Mouse (Mus musculus): Measurements from ENCODE around the gene Inpp5e.
A peak's percentile ranks its signal among the peaks of the same experiment; 100 is the strongest.

Inpp5e gene

DNA sequence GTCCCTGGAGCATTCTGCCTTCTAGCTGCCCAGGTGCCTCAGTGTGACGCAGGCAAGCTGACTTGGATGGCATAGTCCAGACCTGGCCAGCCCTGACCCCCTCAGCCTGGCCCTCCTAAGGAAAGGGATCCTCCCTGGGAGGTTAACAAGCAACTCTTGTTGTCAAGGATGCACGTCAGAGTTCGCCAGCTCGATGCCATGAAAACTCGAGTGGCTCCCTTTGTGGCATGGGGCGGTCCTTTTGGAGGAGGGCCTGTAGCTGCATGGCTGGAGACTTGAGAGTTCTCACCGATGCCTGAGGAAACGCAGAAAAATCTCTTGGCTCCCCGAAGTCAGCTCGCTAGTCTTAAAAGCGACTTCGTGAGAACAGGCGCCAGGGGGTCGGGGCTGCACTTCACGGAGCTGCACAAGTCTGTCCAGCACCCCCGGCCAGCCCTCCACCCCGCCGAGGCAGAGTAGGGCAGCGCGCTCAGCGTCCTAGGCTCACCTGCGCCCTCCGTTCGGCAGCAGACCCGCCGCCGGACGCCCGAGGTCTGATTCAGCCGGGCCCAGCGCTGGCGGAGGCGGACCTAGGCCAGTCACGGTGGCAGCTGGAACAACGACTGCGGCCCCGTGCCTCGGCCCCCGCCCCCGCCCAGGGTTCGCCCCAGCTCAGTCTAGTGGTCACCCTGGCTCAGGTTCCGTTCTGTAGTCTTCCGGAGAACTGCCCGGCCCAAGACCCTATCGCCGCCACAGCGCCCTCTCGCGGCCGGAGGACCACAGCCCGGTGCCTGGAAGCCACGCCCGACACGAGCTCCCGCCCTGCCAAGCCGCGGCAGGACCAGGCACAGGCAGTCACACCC, at the start of gene Inpp5e:
Gene Inpp5e, minus strand, starts transcription at position 689 of the 842 bp plus-strand sequence.
- peak; percentile 99 for DNase-seq (ENCODE audit: low spot score)

DNA sequence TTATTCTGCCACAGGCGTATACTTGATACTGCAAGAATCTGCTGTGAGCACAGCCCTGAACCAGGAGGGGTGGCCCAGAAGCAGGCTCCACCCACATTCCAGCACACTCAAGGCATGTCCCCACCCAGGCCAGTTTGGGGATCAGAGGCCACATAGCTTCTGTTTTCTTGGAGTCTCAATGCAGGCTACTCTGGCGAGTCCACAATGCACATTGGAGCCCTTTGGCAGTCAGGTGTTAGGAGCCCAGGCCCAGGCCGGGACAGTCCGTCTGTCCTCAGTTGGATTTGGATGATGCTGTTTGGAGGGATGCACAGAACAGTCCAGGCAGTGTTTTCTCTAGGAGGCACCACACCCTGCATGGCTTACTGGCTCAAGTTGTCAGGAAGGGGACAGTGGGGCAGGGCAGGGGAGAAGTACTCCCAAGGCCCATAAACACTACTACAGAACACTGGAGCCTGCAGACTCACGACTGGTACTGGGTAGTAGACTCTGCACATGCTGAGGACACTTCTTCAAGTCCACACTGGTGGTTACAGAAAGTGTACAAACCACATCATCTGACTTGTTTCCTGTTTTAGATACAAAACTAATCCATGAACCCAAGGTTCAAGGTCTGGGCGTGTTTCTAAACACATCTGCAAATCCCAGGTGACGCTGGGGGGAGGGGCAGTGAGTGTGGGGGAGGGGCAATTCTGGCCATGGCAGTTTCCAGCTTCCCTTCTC, 49.6 kb upstream of the Inpp5e start:
- DNase-seq (ENCODE audit: low spot score): no peak

DNA sequence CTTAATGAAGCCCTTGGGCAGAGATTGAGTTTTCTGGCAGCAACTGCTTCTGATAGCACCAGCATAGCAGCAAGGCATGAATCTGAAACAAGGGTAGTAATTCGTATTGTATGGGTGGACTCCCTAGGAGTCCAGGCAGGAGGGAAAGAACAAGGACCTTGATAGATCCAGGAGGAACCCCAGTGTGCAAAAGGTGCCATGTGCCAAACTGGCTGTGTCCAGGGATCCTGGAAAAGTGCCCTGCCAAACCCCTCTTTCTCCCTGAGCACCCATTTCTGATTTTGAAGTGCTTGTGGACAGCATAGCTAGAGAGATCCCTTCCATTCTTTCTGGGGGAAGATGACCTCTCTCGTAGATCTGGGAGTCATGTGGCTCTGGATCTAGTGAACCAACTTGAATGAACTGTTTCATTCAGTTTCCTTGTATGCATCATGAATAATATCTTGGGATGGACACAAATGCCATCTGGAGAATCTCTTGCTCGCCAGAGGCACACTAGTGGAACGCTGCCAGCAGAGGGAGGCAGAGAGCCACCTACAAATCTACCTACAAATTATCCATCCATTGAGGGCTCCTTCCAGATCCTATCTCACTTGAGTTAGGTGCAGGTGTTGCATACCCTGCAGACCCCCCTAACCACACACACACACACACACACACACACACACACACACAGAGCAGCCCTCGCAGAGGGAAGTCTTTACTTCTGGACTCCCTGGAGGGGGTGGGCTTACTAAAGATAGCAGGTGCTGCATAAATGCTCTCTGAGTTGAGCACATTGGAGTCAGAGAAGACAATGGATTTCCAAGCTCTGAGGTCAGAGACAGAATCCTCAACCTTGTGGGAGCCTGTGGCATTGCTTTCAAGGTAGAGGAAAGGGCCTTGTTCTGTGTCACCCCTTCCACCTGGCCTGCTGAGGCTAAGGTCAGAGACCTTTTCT, 40.4 kb upstream of the Inpp5e start:
- peak; percentile 47 for DNase-seq (ENCODE audit: low spot score)

DNA sequence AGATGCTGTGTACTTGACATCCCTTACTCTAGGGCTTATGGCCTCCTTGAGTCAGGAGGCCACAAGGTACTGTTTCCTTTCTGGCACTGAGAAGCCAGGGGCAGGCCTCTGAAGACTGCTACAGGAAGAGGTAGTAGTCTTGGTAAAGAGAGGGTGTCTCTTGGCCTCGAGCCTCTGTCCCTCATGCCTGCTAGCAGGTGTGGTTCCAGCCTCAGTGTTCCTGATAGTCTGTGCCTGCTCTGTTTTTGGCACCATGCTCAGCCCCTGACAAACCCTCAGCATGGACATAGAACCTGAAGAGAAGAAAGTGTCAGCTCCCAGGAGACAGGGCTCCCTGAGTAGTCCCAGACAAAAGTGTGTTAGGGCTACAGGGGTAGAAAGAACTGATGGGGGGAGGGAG, 38.4 kb upstream of the Inpp5e start:
- DNase-seq (ENCODE audit: low spot score): no peak

DNA sequence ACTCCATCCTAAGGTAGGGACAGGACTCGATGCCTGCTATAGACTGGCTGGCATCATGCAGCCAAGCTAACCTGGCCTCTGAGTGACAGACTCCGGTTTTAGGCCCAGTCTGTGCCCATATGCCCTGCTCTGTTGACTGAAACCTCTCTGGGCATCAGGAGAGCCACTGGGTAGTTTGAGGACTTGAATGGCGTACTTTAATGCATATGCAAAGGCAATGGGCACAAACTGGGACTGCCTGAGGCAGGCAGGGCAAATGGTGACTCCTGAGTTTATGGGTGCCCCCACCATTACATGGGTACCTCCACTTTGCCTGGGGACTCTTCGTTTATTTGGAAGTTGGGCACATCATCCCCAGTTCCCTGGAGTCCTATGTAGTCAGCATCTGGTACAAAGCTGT, 37.7 kb upstream of the Inpp5e start:
- DNase-seq (ENCODE audit: low spot score): no peak

DNA sequence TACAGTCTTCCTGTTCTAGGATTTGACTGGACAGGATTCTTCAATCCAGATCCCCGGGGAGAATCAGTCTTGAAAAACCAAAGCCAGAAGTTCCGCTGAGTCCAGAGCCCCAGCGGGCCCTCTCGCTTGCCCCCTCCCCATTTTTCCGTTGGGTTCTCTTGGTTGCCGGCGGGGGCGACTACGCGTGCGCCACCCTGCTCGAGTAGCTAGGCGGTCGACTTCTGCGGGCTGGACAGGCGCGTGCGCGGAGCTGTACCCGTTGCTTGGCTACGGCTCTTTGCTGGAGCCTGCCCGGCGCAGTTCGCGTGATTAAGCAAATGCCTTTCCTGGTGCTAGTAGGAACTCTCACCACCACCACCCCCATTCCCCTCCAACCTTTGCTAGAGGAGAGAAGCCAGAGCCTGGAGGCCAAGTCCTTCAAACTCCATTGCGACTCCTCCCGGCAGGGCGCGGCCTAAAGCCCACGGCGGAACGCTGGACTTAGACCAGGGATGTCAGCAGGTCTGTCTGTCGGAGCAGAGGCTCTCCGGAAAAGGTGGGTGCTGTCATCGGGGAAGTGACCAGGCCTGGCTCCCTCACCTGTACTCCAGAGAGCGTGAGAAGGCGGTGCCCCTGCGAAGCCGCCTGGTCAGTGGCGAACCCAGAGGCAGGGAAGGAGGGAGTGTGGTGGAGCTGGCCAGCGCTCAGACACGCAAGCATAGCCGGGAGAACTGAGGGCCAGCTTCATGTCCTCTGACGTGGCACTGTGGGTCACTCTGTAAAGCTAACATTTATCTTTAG, 36.9 kb upstream of the Inpp5e start:
- DNase-seq (ENCODE audit: low spot score): peak; percentile 93

DNA sequence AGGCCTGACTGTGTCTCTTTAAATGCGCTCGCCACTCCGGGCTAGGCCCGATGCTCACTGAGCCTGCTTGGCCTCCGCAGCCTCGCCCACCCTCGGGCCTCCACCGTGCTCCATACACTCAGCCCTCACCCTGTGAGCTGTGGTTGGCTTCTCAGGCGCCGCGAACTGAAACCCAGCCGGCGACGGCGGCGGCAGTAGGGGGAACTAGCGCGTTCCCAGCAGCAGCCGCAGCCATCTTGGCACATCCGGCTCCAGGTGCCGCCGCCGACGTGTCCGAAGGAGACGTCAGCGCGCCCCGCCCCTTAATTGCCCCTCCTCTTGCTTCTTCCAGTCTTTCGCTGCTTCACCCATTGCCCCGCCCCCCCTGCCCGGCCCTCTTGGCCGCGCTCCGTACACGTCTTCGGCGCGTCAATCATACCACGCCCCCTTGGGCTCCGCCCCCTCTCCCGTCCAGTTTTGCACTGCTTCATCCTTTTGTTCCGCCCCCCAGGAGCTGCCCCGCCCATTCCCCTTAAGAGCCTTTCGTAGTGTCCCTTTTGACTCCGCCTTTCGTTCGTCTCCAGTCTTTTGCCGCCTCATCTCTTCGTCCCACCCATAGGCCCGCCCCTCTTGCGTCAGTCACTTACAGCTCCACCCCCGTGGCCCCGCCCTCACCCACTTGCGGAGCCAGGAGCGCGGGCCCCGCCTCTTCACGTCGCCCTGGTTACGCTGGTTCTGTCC, 36.1 kb upstream of the Inpp5e start, which contains the start of gene Sec16a:
Gene Sec16a, minus strand, starts transcription at position 271 of the 720 bp plus-strand sequence.
- peak; percentile 84 for DNase-seq (ENCODE audit: low spot score)

DNA sequence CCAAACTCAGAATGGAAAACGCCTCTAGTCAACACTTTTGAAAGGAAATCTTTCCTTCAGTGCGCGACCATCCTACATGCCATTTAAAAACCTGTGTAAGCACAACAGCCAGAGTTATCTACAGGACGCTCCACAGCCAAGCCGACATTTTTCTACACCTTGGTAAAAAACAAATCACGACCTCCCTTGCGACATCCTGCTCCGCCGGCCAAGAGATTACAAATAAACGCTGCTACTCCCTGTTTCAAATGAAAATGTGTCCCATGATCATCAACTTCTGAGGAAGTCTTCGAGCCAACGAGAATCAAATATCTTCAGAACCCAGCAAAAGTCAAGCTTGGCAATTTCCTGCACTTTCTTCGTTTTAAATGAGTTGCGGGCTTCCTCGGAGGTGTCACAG, 35.4 kb upstream of the Inpp5e start:
- no peak for DNase-seq (ENCODE audit: low spot score)

DNA sequence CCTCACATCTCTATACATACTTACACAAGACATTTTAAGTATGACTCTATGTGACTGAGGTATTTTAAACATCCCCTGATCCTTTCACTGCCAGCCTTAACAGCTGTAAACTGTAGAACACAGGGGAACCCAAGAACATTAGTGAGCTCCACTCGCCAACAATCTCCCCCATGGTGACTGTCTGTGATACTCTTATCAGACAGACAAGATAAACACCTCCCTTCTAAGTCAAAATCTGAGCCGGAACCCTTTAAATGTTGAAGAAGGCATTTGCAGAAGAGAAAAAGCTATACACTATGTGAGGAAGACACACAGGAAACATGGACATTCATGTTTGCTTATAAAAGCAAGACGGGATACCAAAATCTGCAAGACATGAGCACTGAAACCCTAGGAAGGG, 34.9 kb upstream of the Inpp5e start:
- DNase-seq (ENCODE audit: low spot score): no peak

DNA sequence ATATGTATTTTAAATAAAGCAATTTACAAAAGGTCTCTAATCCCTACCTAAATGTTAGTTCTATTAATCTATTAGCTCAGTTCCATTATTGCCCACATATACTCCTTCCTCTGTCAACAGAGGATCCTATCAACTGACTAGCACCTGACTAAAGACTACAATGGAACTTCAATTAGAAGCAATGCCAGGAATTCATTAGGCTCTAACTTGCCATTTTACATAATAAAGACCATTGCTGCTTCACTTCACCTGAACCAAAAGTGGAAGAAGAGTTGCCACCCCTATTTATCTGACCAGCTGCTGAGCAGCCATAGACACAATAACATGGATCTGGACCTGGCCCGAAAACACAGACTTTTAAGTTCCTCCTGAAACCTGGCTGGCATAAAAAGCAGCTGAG, 33.8 kb upstream of the Inpp5e start:
- DNase-seq (ENCODE audit: low spot score): no peak

DNA sequence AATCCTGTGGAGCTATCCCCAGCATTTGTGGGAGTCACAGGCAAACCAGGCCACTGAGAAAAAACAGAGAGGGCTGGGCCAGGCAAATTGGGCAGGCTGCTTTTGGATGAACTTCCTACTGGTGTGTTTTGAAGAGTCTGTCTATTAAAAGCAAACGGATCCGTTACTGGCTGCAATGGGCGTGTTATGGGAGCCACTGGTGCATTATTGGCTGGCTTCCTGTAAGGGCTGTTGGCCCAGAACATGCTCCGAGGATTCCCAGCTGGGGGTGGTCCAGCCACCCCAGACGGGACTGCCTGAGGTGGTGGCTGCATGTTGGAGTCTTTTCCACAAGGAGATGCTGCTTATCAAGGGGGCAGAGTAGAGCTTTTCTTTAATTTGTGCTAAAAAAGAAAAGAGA, 32.7 kb upstream of the Inpp5e start:
- no peak for DNase-seq (ENCODE audit: low spot score)

DNA sequence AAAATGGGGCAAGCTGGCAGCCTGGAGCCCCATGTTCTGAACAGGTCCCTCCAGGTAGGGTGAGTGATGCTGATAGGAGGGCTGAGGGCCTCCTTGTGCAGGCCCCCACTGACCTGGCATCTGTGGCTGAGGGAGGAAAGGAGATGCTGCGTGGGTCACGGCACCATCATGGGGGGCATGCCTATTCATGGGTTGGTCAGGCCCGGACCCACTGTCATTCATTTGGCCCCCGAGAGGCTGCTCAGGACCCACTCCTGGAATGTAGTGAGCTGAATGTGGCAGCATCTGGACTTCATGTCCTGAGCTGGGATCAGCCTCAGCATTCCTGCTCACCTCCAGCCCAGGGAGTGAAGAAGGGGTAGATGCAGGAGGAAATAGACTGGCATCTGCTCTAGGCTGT, 32.3 kb upstream of the Inpp5e start:
- no peak for DNase-seq (ENCODE audit: low spot score)

DNA sequence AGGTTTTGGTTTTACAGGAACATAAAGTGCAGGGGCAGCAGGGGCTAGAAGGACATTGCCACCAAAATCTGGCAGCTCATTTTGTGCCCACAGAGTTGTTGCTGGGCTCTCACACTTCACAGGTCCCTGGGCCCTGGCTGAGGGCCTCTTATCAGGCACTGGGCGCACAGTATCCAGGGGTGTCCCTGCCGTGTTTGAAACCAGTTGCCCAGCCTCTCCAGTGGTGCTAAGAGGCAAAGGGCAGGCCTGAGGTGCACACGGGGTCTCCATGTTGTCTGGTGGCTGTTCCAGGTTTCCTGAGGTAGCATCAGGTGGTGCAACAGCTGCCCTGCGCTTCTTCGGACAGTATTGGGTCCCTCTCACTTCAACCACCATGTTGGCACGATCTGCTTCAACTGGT, 30.7 kb upstream of the Inpp5e start:
- no peak for DNase-seq (ENCODE audit: low spot score)

DNA sequence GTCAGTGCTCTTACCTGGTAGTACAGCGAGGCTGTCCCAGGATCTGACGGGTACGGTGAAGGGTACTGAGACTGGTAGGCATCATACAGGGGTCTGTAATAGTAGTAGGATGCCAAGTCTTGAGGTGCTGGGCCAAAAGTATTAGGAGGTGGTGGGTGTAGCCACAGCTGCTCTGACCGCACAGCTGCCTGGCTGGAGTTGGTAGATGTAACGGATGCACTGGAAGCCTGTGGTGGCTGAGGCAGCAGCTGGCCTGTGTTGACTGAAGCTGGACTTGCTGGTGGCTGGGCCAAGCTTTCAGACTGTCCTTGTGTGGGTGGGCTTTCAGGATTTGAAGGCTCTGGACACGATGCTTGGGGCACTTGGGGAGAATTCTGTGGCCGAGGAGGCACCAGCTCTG, 29.4 kb upstream of the Inpp5e start:
- no peak for DNase-seq (ENCODE audit: low spot score)

DNA sequence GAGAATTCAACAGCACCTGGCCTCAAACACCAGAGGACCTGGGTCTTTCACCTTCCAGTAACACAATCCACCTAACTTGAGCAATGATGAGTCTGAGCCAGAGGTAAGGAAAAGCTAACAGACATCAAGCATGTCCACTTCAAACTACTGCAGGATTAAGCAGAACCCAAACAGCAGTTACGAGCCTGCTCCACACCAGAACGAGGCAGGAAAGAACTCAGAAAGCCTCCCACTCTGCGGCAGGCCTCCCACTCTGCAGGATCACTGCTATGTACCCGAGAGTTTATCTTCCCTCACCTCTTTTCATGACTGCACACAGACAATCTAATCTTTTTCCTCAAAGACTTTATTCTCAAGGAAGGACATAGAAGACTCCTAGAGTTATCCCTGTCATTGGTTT, 28.2 kb upstream of the Inpp5e start:
- no peak for DNase-seq (ENCODE audit: low spot score)

DNA sequence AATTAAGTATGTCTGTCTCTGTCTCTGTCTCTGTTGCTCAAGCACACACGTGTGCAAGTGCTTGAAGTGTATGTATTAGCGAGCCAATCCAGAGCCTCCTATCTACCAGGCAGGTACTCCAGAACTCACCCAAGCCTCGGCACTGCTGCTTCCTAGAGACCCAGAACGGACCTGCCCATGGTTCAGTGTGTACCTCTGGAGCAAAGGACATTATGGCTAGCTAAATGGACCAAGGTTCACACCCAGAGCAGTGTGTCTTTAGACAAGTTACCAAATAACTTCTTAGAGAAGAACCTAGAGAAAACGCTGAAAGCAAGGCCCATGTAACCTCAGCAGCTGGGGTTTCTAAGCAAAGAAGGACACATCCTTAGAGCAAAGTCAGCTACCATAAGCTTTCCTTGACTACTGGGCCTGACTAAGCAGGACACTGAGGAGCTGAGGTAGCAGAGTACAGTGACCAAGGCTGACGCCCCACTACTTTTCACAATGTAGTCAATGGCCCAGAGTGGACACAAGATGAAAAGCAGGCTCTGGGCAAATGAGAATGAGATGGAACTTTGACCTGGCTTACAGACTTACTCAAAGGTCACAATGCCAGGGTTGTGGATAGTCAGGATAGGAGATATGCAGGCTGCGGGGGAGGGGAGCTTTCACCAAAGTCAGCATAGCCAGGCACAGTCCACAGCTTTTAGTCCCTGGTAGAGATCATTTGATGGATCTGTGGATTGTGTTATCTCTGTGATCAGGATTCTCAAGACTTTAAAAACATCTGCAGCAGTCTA, 26.0 kb upstream of the Inpp5e start:
- no peak for DNase-seq (ENCODE audit: low spot score)

DNA sequence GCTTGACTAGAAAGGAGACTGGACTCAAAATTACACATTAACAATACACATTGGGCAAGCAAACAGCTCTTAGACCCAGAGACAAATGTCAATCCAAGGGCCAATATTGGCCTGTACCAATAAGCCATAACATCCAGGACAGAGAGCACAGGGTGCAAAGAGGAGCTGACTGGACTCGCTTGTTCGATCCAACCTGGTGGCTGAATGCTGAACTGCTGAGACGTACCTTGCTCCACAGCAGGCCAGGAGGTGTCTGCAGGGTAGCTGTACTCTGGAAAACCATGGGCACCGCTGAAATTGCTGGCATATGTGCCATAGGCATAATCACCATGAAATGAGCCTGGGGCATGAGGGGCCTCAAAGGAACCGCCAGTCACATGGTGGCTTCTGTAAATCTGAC, 20.8 kb upstream of the Inpp5e start:
- no peak for DNase-seq (ENCODE audit: low spot score)

DNA sequence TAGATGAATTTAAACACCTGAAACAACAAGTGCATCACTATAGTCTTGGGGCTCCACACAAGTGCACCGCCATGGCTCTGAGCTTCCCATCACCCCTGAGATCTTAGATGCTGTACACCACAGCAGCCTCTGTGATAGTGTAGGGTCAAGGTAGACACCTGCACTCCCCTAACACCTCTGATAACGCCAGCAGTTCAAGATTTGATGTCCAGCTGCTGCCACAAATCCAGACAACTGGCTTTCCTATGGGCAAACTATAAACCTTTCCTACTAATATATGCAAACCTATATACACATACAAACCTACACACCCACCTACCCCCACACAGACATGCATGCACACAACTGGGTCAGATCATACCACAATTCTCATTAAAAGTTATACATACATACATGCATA, 15.5 kb upstream of the Inpp5e start:
- DNase-seq (ENCODE audit: low spot score): no peak

DNA sequence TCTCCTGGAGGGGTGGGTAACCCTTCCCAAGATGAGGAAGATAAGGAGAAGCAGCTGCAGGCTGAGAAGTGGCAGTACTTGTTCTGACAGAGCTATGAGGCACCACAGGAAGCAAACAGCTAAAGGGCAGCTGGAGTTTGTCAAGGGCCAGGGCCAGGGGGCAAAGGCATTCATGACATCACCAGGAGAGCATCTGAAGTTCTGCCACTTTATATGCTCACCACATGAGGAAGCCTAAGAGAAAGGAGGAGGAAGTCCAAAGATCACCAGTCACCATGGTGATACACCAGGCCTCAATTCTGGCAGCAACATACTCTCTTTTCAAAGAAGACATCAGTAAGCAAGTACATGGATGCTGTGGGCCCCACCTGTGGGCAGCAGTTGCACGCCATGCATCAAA, 14.1 kb upstream of the Inpp5e start:
- DNase-seq (ENCODE audit: low spot score): no peak

DNA sequence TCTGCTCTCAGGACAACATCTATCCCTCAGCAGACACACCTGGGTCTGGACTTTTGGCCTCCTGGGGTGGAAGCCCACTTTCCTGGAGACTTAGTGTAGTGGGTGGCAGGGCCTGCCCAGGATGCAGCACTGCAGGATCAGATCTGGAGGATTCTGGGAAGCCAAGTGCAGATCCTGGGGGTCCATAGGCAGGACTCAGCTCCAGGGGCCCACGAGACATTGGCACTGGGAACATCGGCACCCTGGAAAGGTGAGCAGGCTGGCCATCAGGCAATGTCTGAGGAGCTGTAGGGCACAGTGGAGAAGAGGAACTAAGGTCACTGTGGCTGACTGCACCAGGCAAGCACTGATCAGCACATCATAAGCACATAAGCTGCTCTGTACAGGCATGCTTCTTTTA, 13.0 kb upstream of the Inpp5e start:
- no peak for DNase-seq (ENCODE audit: low spot score)
